Mouse (Mus musculus): ENCODE measurements around the gene Nhlrc2.

Nhlrc2 gene

DNA sequence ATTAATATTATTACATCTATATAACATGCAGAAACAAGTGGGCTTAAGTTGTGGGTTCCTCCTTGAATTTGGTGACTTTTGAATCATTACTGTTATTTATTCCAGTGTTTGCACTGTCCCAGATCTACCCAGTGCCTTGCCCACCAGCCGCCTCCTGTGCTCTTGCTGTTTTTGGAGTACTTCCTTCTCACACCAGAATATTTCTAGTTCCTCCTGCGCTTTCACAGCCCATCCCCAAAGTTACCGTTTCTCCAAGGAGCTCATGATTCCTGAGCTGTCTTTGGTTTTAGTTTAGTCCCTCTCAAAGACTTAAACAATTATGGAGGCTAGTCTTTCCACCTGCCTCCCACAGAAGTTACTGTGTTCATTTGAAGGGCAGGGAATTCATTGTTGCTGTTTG is 15.4 kb downstream of the Nhlrc2 start:
- no peak for DNase-seq (ENCODE audit: low read depth, low spot score)

DNA sequence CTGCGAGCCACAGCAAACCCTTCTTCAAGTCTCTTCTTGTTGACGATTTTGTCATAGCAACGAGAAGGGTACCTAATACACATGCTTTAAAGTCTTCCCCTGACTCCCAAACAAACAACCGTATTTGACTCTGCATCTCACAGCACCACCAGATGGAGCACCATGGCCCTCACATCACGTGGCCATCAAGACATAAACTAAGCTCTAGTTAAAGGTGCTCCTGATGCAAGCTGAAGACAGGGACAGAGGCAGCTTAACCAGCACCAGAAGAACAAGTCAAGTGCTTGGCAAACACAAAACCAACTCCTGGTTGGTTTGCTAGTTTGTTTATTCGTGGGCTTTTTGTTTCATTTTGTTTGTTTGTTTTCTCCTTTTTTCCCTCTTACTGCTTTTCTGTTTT is 17.3 kb downstream of the Nhlrc2 start:
- DNase-seq (ENCODE audit: low read depth, low spot score), result peak; percentile 4

DNA sequence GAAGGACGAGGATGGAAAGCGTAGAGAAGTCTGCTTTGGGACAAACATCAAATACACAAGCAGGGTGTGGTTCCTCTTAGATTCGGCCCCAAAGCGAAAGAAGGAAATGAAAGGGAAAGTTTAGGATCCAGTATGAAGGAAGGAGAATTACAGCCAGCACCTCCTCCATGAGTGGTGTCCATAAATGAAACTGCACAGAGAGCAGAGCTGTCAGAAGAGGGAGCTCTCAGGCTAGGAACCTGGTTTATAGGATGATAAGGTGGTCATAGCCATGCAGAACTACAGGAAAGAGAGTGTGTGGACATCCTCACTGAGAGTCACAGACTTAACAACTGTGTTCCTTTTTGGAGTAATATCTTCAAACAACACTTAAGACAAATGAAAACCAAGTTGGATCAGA is 18.0 kb downstream of the Nhlrc2 start:
- no peak for DNase-seq (ENCODE audit: low read depth, low spot score)

DNA sequence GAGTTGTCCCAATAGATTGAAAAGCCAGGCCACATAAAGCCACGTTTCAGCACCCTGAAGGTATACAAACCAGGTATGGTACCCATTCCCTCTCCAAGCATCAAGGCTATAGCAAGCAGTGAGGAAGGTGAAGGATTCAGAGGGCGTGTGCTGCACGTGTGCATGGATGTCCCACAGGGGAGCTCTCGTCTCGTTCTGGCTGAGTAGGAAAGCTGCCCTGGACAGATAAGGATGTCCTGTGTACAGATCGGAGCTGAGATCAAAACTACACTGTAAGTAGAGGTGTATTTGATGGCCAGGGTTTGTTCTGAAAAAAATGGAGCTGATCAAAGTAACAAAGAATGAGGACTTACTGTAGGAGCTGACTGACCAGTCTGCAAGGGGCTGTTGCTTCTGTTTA is 18.9 kb downstream of the Nhlrc2 start:
- no peak for DNase-seq (ENCODE audit: low read depth, low spot score)

DNA sequence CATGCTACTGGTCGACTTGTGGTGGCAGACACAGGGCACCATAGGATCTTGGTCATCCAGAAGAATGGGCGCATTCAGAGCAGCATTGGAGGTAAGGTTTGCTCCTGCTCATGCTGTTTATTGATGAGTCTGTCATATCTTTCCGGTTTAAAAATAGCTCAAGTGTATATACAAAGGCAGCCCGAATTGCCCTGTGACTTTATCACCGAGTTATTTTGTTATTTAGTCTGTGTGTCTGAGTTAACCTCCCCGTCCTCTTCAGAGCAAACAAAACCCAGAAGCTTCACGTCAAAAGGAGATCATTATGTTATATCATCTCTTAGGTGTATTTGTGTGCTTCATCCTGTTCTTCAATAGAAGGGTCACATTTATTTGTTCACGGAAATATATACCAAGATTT is 22.7 kb downstream of the Nhlrc2 start:
- DNase-seq (ENCODE audit: low read depth, low spot score), result no peak

DNA sequence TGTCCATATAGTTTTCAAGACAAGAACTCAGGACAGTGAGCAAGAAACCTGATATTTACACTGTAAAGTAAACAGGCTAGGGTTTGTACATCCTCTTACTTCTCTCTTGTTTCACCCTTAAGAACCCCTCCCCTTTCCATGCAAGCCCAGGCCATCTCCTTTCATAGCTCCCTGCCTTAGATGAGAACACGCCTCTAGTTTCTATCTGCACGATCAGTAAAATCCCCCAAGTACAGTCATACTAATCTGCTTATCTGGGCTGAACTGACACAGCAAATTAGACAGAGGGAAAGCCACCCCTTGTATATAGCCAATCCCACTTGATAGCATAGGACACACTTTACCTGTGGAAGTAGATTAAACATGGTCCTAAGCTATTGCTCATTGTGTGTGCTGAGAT is 23.2 kb downstream of the Nhlrc2 start:
- no peak for DNase-seq (ENCODE audit: low read depth, low spot score)

DNA sequence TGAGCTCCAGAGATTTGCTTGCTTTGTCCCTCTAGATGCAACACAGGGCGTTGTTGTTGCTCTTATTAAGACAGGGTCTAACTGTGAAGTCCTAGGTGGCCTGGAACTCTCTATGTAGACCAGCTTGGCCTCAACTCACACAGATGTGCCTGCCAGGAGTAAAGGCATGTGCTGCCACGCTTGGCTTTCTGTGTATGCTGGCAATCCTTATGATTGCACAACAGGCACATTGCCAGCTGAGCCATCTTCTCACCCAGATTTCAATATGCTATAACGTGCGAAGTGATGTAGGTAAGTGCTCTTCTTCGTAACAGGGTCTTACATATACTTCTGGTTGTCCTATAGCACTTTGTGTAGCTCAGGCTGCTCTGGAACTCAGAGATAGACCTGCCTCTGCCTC is 23.9 kb downstream of the Nhlrc2 start:
- no peak for DNase-seq (ENCODE audit: low read depth, low spot score)

DNA sequence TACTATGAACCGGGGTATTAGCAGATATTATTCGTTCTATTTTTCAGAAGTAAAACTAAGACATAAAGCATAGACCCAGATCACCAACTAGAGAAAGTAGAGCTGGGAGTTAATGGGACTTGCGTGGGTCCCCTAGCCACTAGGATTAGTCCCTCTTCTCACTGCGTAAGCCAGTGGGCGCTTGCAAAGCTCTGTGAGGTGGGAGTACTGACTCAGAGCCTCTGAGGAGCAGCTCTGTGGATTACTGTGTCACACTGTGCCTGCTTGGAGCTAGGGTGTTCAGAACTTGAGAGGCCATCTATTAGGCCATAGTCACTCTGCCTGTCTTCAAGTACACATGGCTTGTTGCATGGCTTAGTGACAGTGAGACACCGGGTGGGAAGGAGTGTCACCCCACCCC is 25.1 kb downstream of the Nhlrc2 start:
- no peak for DNase-seq (ENCODE audit: low read depth, low spot score)

DNA sequence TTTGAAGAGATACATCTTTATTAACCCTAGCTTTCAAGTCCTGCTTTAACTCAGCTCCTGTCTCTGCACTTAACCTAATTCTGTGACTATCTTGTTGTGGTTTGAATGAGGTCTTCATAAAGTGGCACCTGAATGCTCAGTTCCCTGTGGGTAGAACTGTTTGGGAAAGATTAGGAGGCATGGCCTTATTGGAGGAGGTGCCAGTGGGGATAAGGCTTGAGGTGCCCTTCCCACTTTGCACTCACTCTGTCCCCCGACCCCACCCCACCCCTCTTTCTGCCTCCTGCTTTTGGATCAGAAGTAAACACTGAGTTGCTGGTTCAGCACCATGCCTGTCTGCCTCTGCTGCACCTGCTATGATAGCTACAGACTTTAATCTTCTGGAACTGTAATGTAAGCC is 29.7 kb downstream of the Nhlrc2 start:
- no peak for DNase-seq (ENCODE audit: low read depth, low spot score)

DNA sequence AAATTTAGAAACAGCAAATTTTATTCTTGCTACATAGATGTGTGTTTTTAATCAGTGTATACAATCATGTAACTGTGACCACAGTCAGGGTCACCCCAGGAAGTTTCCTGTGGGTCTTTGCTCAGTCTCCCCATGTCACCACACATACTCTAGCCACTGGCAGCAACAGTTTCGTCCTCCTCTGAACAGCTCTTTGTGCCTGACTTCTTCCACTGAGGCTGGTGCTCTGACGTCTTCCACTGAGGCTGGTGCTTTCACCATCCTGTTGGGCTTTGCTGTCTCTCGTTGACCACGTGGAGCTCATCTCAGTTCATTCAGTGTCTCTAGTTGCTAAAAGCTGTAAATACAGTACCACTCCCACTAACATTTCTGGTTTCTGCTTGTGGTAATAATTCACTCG is 33.9 kb downstream of the Nhlrc2 start:
- DNase-seq (ENCODE audit: low read depth, low spot score), result no peak

DNA sequence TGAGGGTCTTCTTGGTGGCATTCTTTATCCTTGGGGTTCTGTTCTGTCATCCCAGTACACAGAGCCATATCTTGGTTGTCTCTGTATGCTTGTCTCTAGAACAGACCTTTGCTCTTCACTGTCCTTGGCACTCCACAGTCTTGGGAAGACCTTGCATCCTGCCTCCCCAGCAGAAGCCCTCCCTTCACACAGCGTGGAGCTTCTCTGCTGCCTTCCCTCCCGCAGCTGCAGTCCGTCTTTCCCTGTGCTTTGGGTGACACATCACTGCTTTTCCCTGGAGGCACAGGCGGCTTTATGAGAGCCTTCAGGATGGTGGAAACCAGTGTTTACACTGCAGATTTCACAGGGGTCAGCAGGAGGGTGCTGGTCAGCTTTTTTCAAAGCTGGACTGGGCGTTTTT is 35.7 kb downstream of the Nhlrc2 start:
- no peak for DNase-seq (ENCODE audit: low read depth, low spot score)

DNA sequence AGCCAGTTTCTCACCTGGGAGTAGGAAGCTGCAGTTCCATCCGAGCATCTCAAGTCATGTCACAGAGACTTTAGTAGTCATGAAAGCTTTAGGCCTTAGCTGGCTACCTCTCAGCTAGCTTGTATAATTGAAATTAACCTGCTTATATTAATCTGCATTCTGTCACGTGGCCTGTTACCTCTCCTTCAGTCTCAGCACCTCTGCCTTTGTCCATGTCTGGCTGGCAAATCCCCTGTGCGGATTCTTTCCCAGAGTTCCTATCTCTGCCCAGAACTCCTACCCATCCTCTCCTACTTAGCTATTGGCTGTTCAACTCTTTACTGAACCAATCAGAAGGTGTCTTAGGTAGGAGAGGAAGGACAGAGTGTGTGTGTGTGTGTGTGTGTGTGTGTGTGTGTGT is 36.2 kb downstream of the Nhlrc2 start:
- DNase-seq (ENCODE audit: low read depth, low spot score), result no peak

DNA sequence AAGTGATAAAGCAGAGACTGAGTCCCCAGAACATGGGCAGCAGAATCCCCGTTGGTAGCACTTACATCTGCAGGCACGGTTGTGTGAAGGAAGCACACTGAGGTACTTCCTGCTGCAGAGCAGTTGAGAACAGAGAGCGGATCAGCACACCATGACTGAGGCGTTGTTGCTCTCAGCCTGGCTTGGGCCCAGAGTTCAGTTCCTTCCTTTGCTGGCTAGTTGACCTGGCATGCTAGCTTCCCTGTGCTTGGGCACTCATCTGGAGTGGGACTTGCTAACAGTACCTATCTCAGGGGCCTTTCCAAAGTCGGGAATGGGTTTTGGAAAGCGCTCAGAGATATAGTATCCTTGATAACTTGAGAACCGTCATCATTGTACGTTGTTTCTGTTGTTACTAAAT is 38.3 kb downstream of the Nhlrc2 start:
- DNase-seq (ENCODE audit: low read depth, low spot score), result no peak

DNA sequence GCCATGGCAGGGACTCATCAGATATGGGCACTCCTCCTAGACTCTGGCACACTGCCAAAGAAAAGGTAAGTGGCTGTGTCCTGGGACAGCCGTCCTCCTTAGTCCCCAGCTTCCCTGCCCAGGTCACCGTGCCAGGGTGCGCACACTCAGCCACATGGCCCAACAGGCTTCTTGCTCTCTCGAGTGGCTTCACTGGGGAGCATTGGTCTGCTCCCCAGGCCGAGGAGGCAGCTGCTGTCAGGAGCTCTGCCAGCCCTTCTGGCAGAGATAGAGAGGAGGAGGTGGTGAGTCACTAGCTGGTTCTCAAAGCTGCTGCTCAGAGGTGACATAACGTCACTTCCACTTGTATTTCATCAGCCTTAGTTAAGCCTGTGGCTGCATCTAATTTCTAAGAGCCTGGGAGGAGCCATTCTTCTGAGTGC is 40.2 kb downstream of the Nhlrc2 start:
- no peak for DNase-seq (ENCODE audit: low read depth, low spot score)

DNA sequence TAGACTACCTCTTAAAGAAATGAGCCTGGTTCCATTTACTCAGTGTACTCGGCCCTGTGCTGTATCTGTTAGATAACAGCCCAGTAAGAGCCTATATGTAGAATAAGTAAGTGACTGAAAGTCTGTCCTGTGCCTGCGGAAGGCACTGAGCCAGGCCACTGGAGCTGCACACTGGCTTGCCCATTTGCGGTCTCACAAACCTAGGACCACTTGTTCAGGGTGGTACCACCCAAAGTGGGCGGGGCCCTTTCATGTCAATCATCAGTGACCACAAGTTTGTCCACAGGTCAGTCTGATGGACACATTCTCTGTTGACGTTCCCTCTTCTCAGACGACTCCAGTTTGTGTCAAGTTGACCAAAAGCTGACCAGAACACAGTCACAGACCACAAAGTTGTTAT is 40.9 kb downstream of the Nhlrc2 start:
- DNase-seq (ENCODE audit: low read depth, low spot score), result no peak

DNA sequence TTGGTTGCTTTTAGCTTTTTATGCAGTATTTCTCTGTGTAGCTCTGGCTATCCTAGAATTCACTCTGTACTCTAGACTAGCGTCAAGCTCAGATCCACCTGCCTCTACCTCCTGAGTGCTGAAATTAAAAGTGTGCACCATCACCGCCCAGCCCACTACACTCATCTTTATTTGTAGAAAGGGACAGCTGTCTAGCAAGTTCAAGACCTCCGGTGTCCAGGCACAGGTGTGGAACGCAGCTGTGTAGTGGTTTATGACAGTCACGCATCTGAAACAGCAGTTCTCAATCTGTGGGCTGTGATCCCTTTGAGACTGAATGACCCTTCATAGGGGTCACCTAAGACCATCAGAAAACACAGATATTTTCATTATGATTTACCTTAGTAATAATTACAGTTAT is 41.4 kb downstream of the Nhlrc2 start:
- no peak for DNase-seq (ENCODE audit: low read depth, low spot score)

DNA sequence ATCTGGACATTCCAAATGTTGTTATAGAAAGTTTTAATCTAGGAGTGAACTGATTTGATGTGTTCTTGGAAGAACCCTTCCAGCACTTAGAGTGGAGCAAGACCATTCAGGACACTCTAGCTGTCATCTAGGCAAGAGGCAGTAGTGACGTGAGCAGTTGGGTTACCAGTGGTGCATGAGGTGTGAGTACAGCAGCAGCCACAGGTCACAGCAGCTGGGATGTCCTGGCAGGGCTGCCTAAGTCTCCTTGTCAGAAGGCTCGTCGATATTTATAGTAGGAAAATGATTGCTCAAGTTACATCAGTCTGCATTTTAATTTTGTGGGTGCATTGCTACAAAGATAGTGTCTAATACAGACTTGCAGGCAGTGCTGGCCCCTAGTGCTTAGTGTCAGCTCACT is 42.2 kb downstream of the Nhlrc2 start:
- DNase-seq (ENCODE audit: low read depth, low spot score), result no peak

DNA sequence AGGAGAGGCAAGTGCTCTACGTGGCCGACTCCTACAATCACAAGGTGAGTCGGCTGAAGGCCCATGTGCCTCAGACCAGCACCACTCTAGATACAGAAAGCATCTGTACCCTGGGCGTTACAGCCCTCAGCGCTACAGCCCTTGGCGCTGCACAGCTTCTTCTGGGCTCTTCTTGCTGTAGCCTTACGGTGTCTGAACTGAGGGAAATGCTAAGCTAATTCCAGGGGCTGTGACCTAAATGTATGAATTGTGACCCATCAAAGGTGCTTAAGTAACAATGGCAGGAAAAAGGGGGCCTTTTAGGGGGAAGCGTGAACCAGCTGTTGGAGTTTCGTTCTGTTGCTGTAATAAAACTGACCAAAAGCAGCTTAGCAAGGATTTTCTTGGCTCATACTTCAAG is 44.4 kb downstream of the Nhlrc2 start:
- no peak for DNase-seq (ENCODE audit: low read depth, low spot score)

DNA sequence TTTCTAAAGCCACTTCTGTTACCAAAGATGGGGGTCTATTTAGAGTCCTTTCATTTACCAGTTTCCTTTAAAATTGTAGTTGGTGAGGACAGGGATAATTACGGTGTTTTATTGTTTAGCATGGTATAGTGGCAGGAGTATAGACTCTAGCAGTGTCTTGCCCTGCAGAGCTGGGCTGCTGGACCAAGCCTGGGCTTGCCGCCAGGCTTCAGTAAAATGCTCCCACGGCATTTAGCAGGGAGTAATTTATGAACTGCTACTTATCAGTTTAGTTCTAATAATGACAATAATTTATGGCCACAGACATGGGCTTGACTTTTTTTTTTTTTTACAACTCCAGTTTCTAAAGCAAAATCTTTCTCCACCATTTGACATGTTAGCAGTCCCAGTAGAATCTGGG is 51.9 kb downstream of the Nhlrc2 start:
- DNase-seq (ENCODE audit: low read depth, low spot score), result peak; percentile 25

DNA sequence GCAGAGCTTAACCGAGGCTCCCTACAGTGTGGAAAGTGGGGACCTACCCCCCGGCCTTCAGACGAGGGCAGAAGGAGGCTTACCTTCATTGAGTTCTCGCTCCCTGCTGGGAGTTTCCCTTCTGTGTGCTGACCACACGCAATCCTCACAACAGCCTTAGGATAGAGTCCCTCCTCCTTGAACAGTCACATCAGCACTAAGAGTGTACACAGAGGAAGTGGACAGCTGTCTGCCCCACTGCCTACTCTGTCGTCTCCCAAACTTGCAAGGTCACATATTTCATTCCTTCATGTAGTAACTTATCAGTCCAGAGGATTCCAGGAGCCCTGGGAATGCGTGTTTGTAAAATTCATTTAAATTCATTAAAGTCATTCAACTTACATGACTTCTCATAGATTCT is 52.7 kb downstream of the Nhlrc2 start:
- DNase-seq (ENCODE audit: low read depth, low spot score), result no peak

DNA sequence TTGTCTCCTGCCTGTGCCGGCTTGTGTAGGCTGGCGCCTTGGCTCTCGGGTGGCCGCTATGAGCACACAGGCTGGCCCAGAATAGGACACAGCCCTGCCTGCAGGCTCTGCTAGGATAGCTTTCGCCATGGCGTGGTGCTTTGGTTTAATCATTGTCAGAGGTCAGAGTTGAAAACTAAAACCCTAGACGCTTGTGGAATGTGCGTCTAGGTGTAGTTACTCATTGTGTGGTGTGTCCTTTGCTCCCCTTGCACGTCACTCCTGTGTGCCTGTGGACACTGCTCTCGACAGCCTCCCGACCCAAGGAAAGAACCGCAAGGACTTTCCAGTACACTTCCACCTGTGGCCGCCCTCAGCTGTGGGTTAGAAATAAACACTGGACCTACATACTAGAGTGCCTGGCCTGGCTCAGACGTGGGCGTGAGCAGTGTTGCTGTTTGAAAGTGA is 53.9 kb downstream of the Nhlrc2 start:
- peak; percentile 17 for DNase-seq (ENCODE audit: low read depth, low spot score)

DNA sequence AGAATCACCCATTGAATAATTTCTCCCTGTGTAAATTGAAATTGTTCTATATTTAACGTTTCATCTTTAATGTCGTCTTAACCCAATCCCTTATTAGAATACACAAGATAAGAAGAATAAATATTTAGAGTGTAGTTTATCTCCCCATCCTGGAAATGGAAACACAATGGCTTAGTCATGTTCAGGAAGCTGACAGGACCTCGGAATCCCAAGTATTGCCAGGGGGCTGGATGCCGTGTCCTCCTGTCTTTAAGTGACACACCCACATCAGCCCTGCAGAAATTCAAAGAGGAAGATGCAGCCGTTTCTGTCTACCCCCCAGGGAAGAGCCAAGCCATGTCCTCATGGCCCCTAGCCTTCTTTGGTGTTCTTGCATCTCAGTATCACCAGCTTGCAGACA is 60.9 kb downstream of the Nhlrc2 start:
- no peak for DNase-seq (ENCODE audit: low read depth, low spot score)

DNA sequence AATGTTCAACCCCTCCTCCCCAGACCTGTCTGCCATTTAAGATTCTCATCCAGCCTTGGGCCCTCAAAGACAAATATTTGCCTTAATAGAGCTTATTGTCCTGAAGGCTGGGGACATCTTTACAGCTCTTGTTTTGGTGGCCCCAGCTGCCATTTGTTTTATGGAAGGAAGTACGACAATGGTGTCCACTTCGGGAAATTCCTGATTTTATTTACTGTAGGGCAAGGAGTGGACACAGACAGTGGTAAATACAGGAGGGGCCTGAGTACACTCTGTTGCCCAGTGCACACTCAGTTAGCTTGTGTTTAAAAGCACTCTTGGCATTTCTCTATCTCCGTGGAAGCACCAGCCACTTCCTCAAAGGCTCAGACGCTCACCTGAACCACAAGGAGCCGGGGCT is 66.1 kb downstream of the Nhlrc2 start:
- DNase-seq (ENCODE audit: low read depth, low spot score), result no peak

DNA sequence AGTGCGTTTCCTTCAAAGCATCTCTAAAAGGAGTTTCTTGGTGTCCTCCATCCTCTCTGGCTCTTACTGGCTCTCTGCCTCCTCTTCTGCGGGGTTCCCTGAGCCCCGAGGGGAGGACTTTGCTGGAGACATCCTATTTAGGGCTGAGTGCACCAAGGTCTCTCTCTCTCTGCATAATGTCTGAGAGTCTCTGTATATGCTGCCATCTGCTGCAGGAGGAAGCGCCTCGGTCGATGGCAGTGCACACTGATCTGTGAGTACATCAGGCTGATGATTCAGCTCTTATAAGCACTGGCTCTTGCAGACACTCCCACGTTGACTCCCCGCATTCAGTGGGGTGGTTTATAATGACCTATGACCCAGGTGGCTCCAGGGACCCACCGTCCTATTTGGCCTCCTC is 70.8 kb downstream of the Nhlrc2 start:
- DNase-seq (ENCODE audit: low read depth, low spot score), result no peak

DNA sequence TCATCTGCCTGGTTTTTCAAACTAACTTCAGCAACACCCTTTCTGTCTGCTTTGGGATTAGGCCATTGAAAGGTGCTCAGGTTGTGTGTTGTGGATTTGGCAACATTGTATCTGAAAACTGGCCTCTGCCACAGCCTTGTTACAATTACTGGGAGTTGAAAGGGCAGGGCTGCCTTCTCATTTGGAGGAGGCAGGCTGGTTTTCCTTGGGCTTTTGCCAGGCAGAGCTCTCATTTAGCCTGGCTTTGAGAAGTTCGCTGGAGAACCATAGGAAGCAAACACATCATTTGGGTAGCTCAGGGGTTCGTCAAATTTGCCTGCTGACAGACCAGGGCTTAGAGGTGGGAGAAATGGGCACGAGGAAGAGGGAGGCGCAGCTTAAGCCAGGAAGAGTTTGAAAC is 71.5 kb downstream of the Nhlrc2 start:
- no peak for DNase-seq (ENCODE audit: low read depth, low spot score)
